ENCODE assay signal across 9 mouse cellular contexts in the genomic region with DNA sequence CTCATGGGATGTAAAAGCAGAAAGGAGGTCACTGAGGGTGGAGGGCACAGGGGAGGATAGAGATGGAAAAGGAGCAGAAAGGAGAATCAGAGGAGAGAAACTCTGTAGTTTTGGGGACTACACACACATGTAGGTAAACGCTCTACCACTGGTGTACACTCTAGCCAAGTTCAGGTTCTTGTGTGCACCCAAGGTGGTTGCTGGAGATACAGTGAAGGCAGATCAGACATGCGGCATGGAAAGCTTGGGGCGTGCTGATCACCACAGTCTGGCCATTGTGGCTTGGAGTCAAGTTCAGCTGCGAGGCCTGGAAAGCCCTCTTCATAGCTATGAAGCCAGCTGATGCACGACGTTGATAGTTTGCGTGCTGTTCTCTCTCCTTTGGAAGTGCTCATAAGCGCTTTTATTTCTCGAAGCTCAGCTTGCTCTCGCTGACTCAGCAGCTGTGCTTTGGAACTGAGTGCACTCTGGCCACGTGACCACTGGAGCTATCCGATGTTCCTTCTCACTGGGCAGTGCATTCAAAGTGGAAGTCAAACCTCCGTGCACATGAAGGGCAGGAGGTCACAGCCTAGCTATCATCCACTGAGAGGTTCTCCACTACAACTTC.
DNase-seq lines count a peak whose midpoint lies in the region; ATAC-seq and TF ChIP-seq lines count a peak whose summit lies in the region.
"Had no signal": no experiment of that assay in that cellular context is flagged by ENCODE, and none has a peak within 500 bp of the region (broad histone marks: within the 10 kb centered on the region; RNA-seq: fewer than 3 reads in every experiment).

No protein-coding gene starts in this region.

- no peak overlapping the region for H3K4me3 ChIP-seq in kidney, embryonic 15.5 days (replicated peaks)
- H3K4me3 ChIP-seq in myocyte: no peak overlapping the region
- no peak overlapping the region for H3K4me3 ChIP-seq in forebrain, postnatal 0 days (ENCODE audit: low read depth, low read length)
- H3K4me3 ChIP-seq: neural tube, embryonic 13.5 days had no signal

- no peaks in the 10 kb centered on the region for H3K79me2 ChIP-seq in myocyte (ENCODE audit: control insufficient read depth, insufficient read depth)

- no peaks in the 10 kb centered on the region for H3K27me3 ChIP-seq in kidney, embryonic 15.5 days
- H3K27me3 ChIP-seq in myocyte (ENCODE audit: control insufficient read depth, insufficient read depth, insufficient read length): no peaks in the 10 kb centered on the region
- H3K27me3 ChIP-seq in forebrain, postnatal 0 days (ENCODE audit: insufficient read depth, low read length): no peaks in the 10 kb centered on the region
- H3K27me3 ChIP-seq: neural tube, embryonic 13.5 days had no signal

- peaks cover 24% of the 10 kb centered on the region for H3K4me1 ChIP-seq in kidney, embryonic 15.5 days
- H3K4me1 ChIP-seq in forebrain, postnatal 0 days (ENCODE audit: insufficient read depth): no peaks in the 10 kb centered on the region

- H3K4me2 ChIP-seq in kidney, embryonic 15.5 days: no peak overlapping the region
- H3K4me2 ChIP-seq in myocyte (ENCODE audit: low read depth): no peak overlapping the region
- H3K4me2 ChIP-seq in forebrain, postnatal 0 days (ENCODE audit: low read depth): no peak overlapping the region
- H3K4me2 ChIP-seq: neural tube, embryonic 13.5 days had no signal

- no peak overlapping the region for H3ac ChIP-seq in myocyte (ENCODE audit: control insufficient read depth, insufficient read length)

- peak; percentile 75 for ATAC-seq in kidney, embryonic 15.5 days (replicated peaks; ENCODE audit: low FRiP score)
- no peak for ATAC-seq in forebrain, postnatal 0 days
- no peak for ATAC-seq in megakaryocyte-erythroid progenitor cell, adult 5-6 weeks (replicated peaks; ENCODE audit: low FRiP score, low TSS enrichment, poor library complexity, severe bottlenecking)

- H3K36me3 ChIP-seq in kidney, embryonic 15.5 days: 0 out of 2 replicates have a peak, but pooled peaks cover 6% of the 10 kb centered on the region
- H3K36me3 ChIP-seq in myocyte (ENCODE audit: control insufficient read depth, insufficient read depth): peaks cover 4% of the 10 kb centered on the region
- H3K36me3 ChIP-seq in forebrain, postnatal 0 days (ENCODE audit: insufficient read depth): no peaks in the 10 kb centered on the region
- H3K36me3 ChIP-seq: neural tube, embryonic 13.5 days had no signal

- H3K9me3 ChIP-seq in kidney, embryonic 15.5 days (replicated peaks): no peaks in the 10 kb centered on the region
- H3K9me3 ChIP-seq in forebrain, postnatal 0 days (ENCODE audit: low read length): no peaks in the 10 kb centered on the region
- H3K9me3 ChIP-seq: neural tube, embryonic 13.5 days had no signal

- no peak overlapping the region for H3K9ac ChIP-seq in kidney, embryonic 15.5 days
- H3K9ac ChIP-seq in forebrain, postnatal 0 days: no peak overlapping the region
- H3K9ac ChIP-seq: neural tube, embryonic 13.5 days had no signal

- H3K27ac ChIP-seq in kidney, embryonic 15.5 days: no peak overlapping the region
- no peak overlapping the region for H3K27ac ChIP-seq in forebrain, postnatal 0 days (ENCODE audit: low read depth, low read length)
- H3K27ac ChIP-seq: neural tube, embryonic 13.5 days had no signal

- TF ChIP-seq POLR2A in myocyte (IDR thresholded peaks at IDR 0.05; ENCODE audit: insufficient read length, low read depth): no peak

- DNase-seq in layer of hippocampus, adult 11-12 months (ENCODE audit: low spot score): peak; percentile 57
- DNase-seq in layer of hippocampus, adult 8-10 months (ENCODE audit: low spot score in 2 of 2): no peak
- DNase-seq in adrenal gland, adult (ENCODE audit: inconsistent age in 2 of 2, low spot score in 1 of 2): peak; percentile 69 to 81
- DNase-seq in gastrocnemius, adult 8-10 months (ENCODE audit: low spot score in 2 of 2): peak; percentile 63 to 69
- no peak for DNase-seq in forebrain, postnatal 0 days

- no peak for TF ChIP-seq CTCF in forebrain, postnatal 0 days (IDR thresholded peaks at IDR 0.05; ENCODE audit: low read depth)

- 51% methylated on average over 13 of the region's 13 CpGs for WGBS in kidney, embryonic 15.5 days
- WGBS in forebrain, postnatal 0 days: 72% methylated on average over 13 of the region's 13 CpGs

TF ChIP-seq in myocyte, 11 proteins besides CTCF, POLR2A, EP300 and RAD21:
- peak; percentile 88 for TF ChIP-seq USF1 (IDR thresholded peaks at IDR 0.05; ENCODE audit: low read depth)
- no peak for TF ChIP-seq E2F4 (IDR thresholded peaks at IDR 0.05; ENCODE audit: insufficient read depth)
- no peak for TF ChIP-seq TCF3 (IDR thresholded peaks at IDR 0.05; ENCODE audit: insufficient read length, low read depth)
- TF ChIP-seq SRF (IDR thresholded peaks at IDR 0.05; ENCODE audit: control insufficient read depth, insufficient read length, low read depth): no peak
- no peak for TF ChIP-seq TCF12 (IDR thresholded peaks at IDR 0.05; ENCODE audit: insufficient read depth, poor library complexity, severe bottlenecking)

Comparison
In these comparisons a context has a peak if more than half of its experiments do, and no peak if none do; other contexts are left out.
1. DNase-seq: peak in layer of hippocampus, adult 11-12 months (single experiment), adrenal gland, adult (2 of 2) and gastrocnemius, adult 8-10 months (2 of 2); none in layer of hippocampus, adult 8-10 months (0 of 2) and forebrain, postnatal 0 days (single experiment).